Mouse (Mus musculus): ENCODE measurements at regions not wholly inside any gene's neighbourhood (a gene's known extent, or its start where the extent isn't known, plus 50 kb on each side); places are given as distances from the start of the nearest gene placed in this dataset.
"Not testable (repeated sequence)": the region's sequence is repeated elsewhere in the genome, so short reads cannot be mapped to it uniquely, and the experiment has no call there.

DNA sequence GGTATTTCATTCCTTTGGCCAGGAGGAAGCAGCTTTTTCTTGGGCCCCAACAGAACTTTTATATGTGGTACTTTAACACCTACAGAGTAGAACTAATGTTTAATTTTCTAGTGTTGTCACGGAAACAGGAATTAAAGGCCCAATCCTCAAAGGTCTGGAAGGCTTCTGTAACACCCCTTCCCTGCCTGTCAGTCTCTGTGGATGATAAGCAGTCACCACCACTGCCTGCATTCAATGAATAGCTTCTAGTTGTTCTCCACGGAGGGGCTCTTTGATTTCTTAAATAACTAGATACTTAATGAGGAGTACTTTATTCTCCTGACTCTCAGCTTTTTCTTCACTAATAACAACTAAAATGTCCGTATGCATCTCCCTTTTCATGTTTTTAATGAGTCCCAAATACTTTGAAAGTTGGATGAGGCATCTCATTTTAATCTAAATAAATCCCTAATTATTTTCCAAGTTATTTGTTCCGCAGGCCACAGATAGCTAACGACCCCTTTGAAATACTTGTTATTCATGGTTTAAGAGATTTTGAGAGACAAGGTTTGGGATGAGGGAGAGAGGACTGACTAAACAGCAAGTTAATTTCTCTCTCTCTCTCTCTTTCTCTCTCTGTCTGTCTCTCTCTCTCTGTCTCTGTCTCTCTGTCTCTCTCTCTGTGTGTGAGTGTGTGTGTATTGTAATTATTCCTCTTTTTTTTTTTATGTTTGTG is 686.0 kb upstream of the Ghitm start:
- no peak for DNase-seq

DNA sequence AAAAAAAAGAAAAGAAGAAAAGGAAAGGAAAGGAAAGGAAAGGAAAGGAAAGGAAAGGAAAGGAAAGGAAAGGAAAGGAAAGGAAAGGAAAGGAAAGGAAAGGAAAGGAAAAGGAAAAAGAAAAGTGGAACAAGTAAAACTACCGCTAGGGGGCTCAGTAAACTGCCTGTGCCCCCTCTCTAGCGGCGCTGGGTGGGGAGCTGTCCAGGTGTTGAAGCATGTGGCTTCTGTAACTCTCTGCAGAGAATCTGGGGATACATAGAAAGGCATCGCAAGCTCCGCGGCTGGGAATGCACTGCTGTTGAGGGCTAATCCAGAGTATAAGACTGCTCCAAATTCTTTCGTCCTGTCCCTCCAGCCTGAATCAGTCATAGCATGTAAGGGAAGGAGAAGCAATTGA is 684.9 kb upstream of the Ghitm start:
- DNase-seq, result peak; percentile 2

GRCm38 (mm10) chr14:37795642-37796041 is 660.6 kb upstream of the Ghitm start:
- DNase-seq, result no peak

DNA sequence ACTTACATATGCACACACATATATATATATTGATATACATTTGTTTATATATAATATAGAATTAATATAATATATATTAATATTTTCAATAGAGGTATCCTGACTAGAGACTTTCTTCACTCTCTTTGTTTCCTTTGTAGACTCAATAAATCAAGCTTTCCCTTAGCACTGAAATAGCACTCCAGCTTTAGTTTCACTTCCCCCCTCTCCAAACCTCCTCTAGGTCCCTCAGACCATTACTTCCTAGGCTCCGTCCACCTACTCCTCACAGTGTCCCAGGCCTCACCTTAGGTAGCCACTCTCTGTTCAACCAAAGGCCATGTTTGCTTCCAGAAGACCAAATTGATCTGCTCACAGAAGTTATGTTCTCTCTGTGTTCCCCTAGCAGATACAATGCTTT is 630.7 kb upstream of the Ghitm start:
- DNase-seq, result no peak

GRCm38 (mm10) chr14:37749661-37750060 is 614.6 kb upstream of the Ghitm start:
- not testable (repeated sequence) for DNase-seq

DNA sequence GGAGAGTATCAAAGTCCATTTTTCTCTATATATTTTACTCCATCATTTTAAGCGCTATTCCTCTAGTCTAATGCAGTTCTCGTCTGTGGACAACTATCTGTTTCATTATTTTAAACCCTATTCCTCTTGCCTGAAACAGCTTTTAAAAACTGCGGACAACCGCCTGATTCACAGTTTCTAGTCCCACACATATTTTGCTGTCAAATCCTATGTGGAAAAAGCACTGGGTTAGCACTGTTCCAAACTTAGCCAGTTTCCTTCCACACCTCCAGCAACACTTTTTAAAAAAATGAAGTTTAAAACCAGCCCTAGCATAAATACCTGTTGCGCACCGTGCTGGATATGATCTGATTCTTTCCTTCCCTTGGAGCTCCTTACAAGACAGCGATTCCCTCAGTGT is 614.1 kb upstream of the Ghitm start:
- no peak for DNase-seq

- no peak for DNase-seq
Observed at GRCm38 (mm10) chr14:37743048-37743447, 608.0 kb upstream of the Ghitm start.

DNA sequence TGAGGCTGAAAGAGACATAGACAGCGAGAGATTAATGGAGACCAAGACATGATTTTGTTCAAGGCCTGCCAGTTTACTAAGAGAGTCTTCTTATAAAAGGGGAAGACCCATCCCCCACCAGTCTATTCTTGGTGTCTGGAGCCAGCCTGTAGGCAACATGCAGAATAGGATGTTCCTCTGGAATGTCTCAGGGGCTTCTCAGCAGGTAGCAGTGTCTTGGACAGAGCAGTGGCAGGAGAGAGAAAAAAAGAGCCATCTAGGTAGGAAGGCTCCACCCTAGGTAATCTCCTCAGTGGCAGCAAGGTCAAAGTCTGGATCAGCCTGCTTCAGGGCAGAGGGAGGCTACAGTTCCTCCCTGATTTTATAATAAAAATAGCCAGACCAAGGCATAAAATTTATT is 607.4 kb upstream of the Ghitm start:
- not testable (repeated sequence) for DNase-seq
